Mouse (Mus musculus): ENCODE results near the gene Fgfr2. TPM values are rescaled to one million over a fixed set of nuclear protein-coding genes. Genes with fewer than 3 reads are reported as not detected.

The Fgfr2 gene
- polyA plus RNA-seq, 1 experiment from 2014 or later: 110 TPM

- 16% methylated on average over 6 of the region's 6 CpGs for WGBS
- TF ChIP-seq CTCF (IDR thresholded peaks at IDR 0.05) (no peak), EP300 (IDR thresholded peaks at IDR 0.05) (no peak)
Measured at GRCm38 (mm10) chr7:131960551-131960950, 1162.6 kb downstream of the Fgfr2 start.

GRCm38 (mm10) chr7:131958705-131959104, 1164.4 kb downstream of the Fgfr2 start:
- Histone ChIP-seq H3K27ac (ENCODE audit: low read length) (no peak overlapping the region), H3K4me3 (ENCODE audit: low read depth, low read length) (no peak overlapping the region), H3K36me3 (ENCODE audit: insufficient read depth, low read length) (no peaks in the 10 kb centered on the region), H3K4me1 (ENCODE audit: insufficient read depth, low read depth, low read length) (no peaks in the 10 kb centered on the region), H3K9ac (replicated peaks; ENCODE audit: low read depth) (no peak overlapping the region), H3K4me2 (replicated peaks; ENCODE audit: low read depth, low read length) (no peak overlapping the region), H3K27me3 (replicated peaks; ENCODE audit: insufficient read depth, low read length) (no peaks in the 10 kb centered on the region), H3K9me3 (ENCODE audit: low read length) (no peaks in the 10 kb centered on the region)
- DNase-seq (ENCODE audit: low spot score): no peak
- ATAC-seq: no peak
- TF ChIP-seq CTCF (IDR thresholded peaks at IDR 0.05) (no peak), EP300 (IDR thresholded peaks at IDR 0.05) (no peak)
- 79% methylated on average over 1 of the region's 1 CpGs for WGBS

More at GRCm38 (mm10) chr7:131960551-131960950, 1162.6 kb downstream of the Fgfr2 start:
- no peak for ATAC-seq
- H3K27ac ChIP-seq (ENCODE audit: low read length): no peak overlapping the region
- no peak overlapping the region for H3K4me3 ChIP-seq (ENCODE audit: low read depth, low read length)
- H3K9me3 ChIP-seq (ENCODE audit: low read length): no peaks in the 10 kb centered on the region
- peak; percentile 18 for DNase-seq (ENCODE audit: low spot score)
- H3K36me3 ChIP-seq (ENCODE audit: insufficient read depth, low read length): no peaks in the 10 kb centered on the region
- no peak overlapping the region for H3K4me2 ChIP-seq (replicated peaks; ENCODE audit: low read depth, low read length)
- H3K9ac ChIP-seq (replicated peaks; ENCODE audit: low read depth): no peak overlapping the region
- H3K27me3 ChIP-seq (replicated peaks; ENCODE audit: insufficient read depth, low read length): no peaks in the 10 kb centered on the region
- H3K4me1 ChIP-seq (ENCODE audit: insufficient read depth, low read depth, low read length): no peaks in the 10 kb centered on the region

- Histone ChIP-seq H3K4me1 (ENCODE audit: insufficient read depth, low read depth, low read length) (no peaks in the 10 kb centered on the region), H3K9me3 (ENCODE audit: low read length) (no peaks in the 10 kb centered on the region), H3K9ac (replicated peaks; ENCODE audit: low read depth) (no peak overlapping the region), H3K36me3 (ENCODE audit: insufficient read depth, low read length) (no peaks in the 10 kb centered on the region), H3K27ac (ENCODE audit: low read length) (no peak overlapping the region), H3K27me3 (replicated peaks; ENCODE audit: insufficient read depth, low read length) (no peaks in the 10 kb centered on the region), H3K4me2 (replicated peaks; ENCODE audit: low read depth, low read length) (no peak overlapping the region), H3K4me3 (ENCODE audit: low read depth, low read length) (no peak overlapping the region)
- WGBS: 66% methylated on average over 3 of the region's 3 CpGs
- TF ChIP-seq EP300 (IDR thresholded peaks at IDR 0.05) (no peak), CTCF (IDR thresholded peaks at IDR 0.05) (no peak)
- ATAC-seq (no peak), DNase-seq (ENCODE audit: low spot score) (no peak)
Measured at GRCm38 (mm10) chr7:131953402-131953801, 1169.7 kb downstream of the Fgfr2 start.

GRCm38 (mm10) chr7:131951131-131951530, 1172.0 kb downstream of the Fgfr2 start:
- H3K36me3 ChIP-seq (ENCODE audit: insufficient read depth, low read length): no peaks in the 10 kb centered on the region
- H3K4me3 ChIP-seq (ENCODE audit: low read depth, low read length): no peak overlapping the region
- DNase-seq (ENCODE audit: low spot score) (no peak), ATAC-seq (no peak)
- H3K9ac ChIP-seq (replicated peaks; ENCODE audit: low read depth): no peak overlapping the region
- 80% methylated on average over 5 of the region's 5 CpGs for WGBS
- no peak overlapping the region for H3K4me2 ChIP-seq (replicated peaks; ENCODE audit: low read depth, low read length)
- H3K9me3 ChIP-seq (ENCODE audit: low read length): no peaks in the 10 kb centered on the region
- TF ChIP-seq EP300 (IDR thresholded peaks at IDR 0.05) (no peak), CTCF (IDR thresholded peaks at IDR 0.05) (no peak)
- H3K27ac ChIP-seq (ENCODE audit: low read length): no peak overlapping the region
- H3K4me1 ChIP-seq (ENCODE audit: insufficient read depth, low read depth, low read length): no peaks in the 10 kb centered on the region
- H3K27me3 ChIP-seq (replicated peaks; ENCODE audit: insufficient read depth, low read length): no peaks in the 10 kb centered on the region

- Histone ChIP-seq H3K4me1 (ENCODE audit: insufficient read depth, low read depth, low read length) (no peaks in the 10 kb centered on the region), H3K9ac (replicated peaks; ENCODE audit: low read depth) (no peak overlapping the region), H3K36me3 (ENCODE audit: insufficient read depth, low read length) (no peaks in the 10 kb centered on the region), H3K4me3 (ENCODE audit: low read depth, low read length) (no peak overlapping the region), H3K27ac (ENCODE audit: low read length) (no peak overlapping the region), H3K4me2 (replicated peaks; ENCODE audit: low read depth, low read length) (no peak overlapping the region), H3K27me3 (replicated peaks; ENCODE audit: insufficient read depth, low read length) (no peaks in the 10 kb centered on the region), H3K9me3 (ENCODE audit: low read length) (no peaks in the 10 kb centered on the region)
- no peak for DNase-seq (ENCODE audit: low spot score)
- ATAC-seq: no peak
- TF ChIP-seq EP300 (IDR thresholded peaks at IDR 0.05) (no peak), CTCF (IDR thresholded peaks at IDR 0.05) (no peak)
- whole genome bisulfite sequencing: 79% methylated on average over 3 of the region's 3 CpGs
Measured at GRCm38 (mm10) chr7:131937611-131938010, 1185.5 kb downstream of the Fgfr2 start.

GRCm38 (mm10) chr7:131927288-131928050, 1195.7 kb downstream of the Fgfr2 start:
- no peaks in the 10 kb centered on the region for H3K9me3 ChIP-seq (ENCODE audit: low read length)
- no peak overlapping the region for H3K4me2 ChIP-seq (replicated peaks; ENCODE audit: low read depth, low read length)
- no peak for DNase-seq (ENCODE audit: low spot score)
- no peak for ATAC-seq
- TF ChIP-seq CTCF (IDR thresholded peaks at IDR 0.05): no peak
- TF ChIP-seq EP300 (IDR thresholded peaks at IDR 0.05): no peak
- no peak overlapping the region for H3K4me3 ChIP-seq (ENCODE audit: low read depth, low read length)
- no peaks in the 10 kb centered on the region for H3K4me1 ChIP-seq (ENCODE audit: insufficient read depth, low read depth, low read length)
- 50% methylated on average over 9 of the region's 9 CpGs for WGBS
- H3K36me3 ChIP-seq (ENCODE audit: insufficient read depth, low read length): no peaks in the 10 kb centered on the region
- no peak overlapping the region for H3K9ac ChIP-seq (replicated peaks; ENCODE audit: low read depth)
- no peaks in the 10 kb centered on the region for H3K27me3 ChIP-seq (replicated peaks; ENCODE audit: insufficient read depth, low read length)
- no peak overlapping the region for H3K27ac ChIP-seq (ENCODE audit: low read length)
